Mouse (Mus musculus) ES-E14 (cell line): ENCODE measurements around the gene Fdxr. TPM values are rescaled to one million over a fixed set of nuclear protein-coding genes. Genes with fewer than 3 reads are reported as not detected.

Source experiments
- DNase-seq: peaks from one replicate; pipeline ENCODE4 v3.0.0-alpha.2; 2013; ENCODE audit warnings: low read depth, low spot score
- H3K27ac ChIP-seq: 2 replicates; pipeline ENCODE4 v1.5.1; 2012; ENCODE audit warnings: low read depth, mild to moderate bottlenecking, low read length, moderate library complexity, mixed read lengths; ENCODE audit not compliant: poor library complexity, insufficient read depth, severe bottlenecking
- H3K36me3 ChIP-seq: 2 replicates; pipeline ENCODE4 v1.6.1; 2012; ENCODE audit warnings: mild to moderate bottlenecking, low read length, moderate library complexity, mixed read lengths; ENCODE audit not compliant: control insufficient read depth, poor library complexity, insufficient read depth, severe bottlenecking
- H3K4me1 ChIP-seq, 2 experiments: fragments of 150-350 bp in 1 of 2; sonication (generic) in 1 of 2; 2 replicates each; pipeline ENCODE4 v1.6.1; 2012; ENCODE audit warnings: low read length in 2 of 2, mild to moderate bottlenecking in 1 of 2, mixed read lengths in 1 of 2; ENCODE audit not compliant: control insufficient read depth in 2 of 2, insufficient read depth in 2 of 2, poor library complexity in 1 of 2
- H3K4me3 ChIP-seq, 2 experiments: fragments of 150-350 bp in 1 of 2; sonication (generic) in 1 of 2; 2 replicates each; pipeline ENCODE4 v1.5.1; 2012; ENCODE audit warnings: low read length in 2 of 2, low read depth in 1 of 2, mild to moderate bottlenecking in 1 of 2, mixed read lengths in 1 of 2; ENCODE audit not compliant: insufficient read depth in 1 of 2, poor library complexity in 1 of 2, severe bottlenecking in 1 of 2
- H3K9ac ChIP-seq: 2 replicates; pipeline ENCODE4 v1.6.1; 2012; ENCODE audit warnings: low read depth, mild to moderate bottlenecking, low read length, mixed read lengths; ENCODE audit not compliant: poor library complexity, insufficient read depth, severe bottlenecking
- H3K9me3 ChIP-seq: fragments of 150-350 bp; sonication (generic); 2 replicates; pipeline ENCODE4 v1.6.1; 2012; ENCODE audit warnings: low read depth, mild to moderate bottlenecking, low read length; ENCODE audit not compliant: control insufficient read depth, insufficient read depth
- CHD2 ChIP-seq: IDR thresholded peaks from 2 replicates; pipeline ENCODE4 v1.6.1; 2014; ENCODE audit warnings: mild to moderate bottlenecking, low read depth, low read length, inconsistent platforms
- HCFC1 ChIP-seq: IDR thresholded peaks from 2 replicates; pipeline ENCODE4 v1.6.1; 2012; ENCODE audit warnings: low read length, inconsistent platforms, borderline replicate concordance; ENCODE audit not compliant: insufficient read depth
- MAFK ChIP-seq: IDR thresholded peaks from 2 replicates; pipeline ENCODE4 v1.6.1; 2014; ENCODE audit warnings: mild to moderate bottlenecking, low read depth, low read length, inconsistent platforms; ENCODE audit not compliant: insufficient read depth
- ZC3H11A ChIP-seq: IDR thresholded peaks from 2 replicates; pipeline ENCODE4 v1.6.1; 2012; ENCODE audit warnings: low read depth, mild to moderate bottlenecking, inconsistent platforms, low read length, borderline replicate concordance
- ZNF384 ChIP-seq: IDR thresholded peaks from 2 replicates; pipeline ENCODE4 v1.6.1; 2012; ENCODE audit warnings: low read depth, low read length, inconsistent platforms
- in situ Hi-C, 2 experiments: fragments of 600-800 bp; cut with MboI; formaldehyde crosslinking; loops; one replicate each; pipeline ENCODE4 v1.15.1; 2025; ENCODE audit warnings: low sequenced_read_pairs in 2 of 2, inconsistent platforms in 1 of 2; ENCODE audit not compliant: unreplicated experiment in 2 of 2
- total RNA-seq: library from RNA; depleted of rRNA; stranded (reverse); fragments of 300-350 nt; gene quantifications from 2 replicates; pipeline ENCODE4 v1.2.3, GENCODE M21; 2012

Gene Fdxr
- total RNA-seq, 1 experiment = 12.1 TPM

DNA sequence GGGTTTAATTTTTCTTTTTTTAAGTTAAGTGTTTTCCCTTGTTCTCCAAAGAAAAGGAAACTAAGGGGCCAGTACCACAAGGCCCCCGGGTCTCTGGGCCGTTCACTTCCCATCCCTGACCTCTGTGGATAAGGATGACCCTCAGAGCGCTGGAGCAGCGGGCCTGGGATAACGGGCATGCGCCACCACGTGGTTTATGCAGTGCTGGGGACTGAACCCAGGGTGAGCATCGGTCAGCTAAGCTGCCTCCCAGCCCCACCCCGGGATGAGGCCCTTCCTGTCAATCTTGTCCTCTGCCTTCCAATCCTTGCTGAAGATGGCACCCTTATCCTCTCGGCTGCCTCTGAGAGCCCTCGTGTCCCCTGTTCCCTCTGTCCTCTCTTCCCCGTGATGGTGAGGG is 49.2 kb downstream of the Fdxr start:
- DNase-seq = no peak
- no peak overlapping the region for H3K9ac ChIP-seq
- no peak for TF ChIP-seq ZC3H11A
- no peak for TF ChIP-seq ZNF384
- no peak for TF ChIP-seq CHD2
- no peak for TF ChIP-seq HCFC1
- no peak for TF ChIP-seq MAFK
- no peak overlapping the region for H3K4me3 ChIP-seq
- H3K27ac ChIP-seq = no peak overlapping the region
- H3K4me1 ChIP-seq = peaks cover 0 to 29% of the 10 kb centered on the region in 2 experiments; a peak in 1 of 4 replicates
- no peaks in the 10 kb centered on the region for H3K9me3 ChIP-seq
- in situ Hi-C loops = no loop called here
- no peaks in the 10 kb centered on the region for H3K36me3 ChIP-seq

DNA sequence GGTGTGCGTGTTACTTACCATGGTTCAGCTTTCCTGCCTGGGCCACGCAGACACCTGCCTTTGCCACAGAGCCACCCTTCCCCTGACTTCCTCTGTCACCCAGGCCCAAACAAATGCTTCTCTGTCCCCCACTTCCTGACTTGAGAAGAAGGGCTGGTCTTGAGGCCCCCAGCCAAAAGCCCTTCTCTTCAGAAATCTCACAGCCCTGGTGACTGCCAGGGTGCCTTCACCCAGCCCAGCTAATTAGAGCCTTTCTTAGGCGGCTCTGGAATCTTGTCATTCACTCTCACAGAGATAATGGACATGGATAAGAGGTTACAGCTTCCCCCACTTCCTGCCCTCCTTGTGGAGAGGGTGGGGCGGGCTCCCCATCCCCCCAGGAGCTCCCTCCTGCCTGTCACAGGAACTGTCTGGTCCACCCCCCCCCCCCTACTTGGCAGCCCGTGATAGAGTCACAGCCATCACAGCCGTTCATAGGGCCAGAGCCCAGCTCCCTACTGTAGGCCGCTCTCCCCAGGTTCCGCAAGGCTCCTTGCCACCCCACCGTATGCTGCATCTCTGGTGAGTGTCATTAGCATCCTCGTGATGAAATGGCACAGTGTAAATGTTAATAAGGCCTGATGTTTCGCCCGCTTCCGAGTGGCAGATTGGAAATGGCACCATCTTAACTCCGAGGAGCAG is 49.9 kb downstream of the Fdxr start:
- no peak for DNase-seq
- Histone ChIP-seq H3K4me3 (no peak overlapping the region), H3K4me1 (peaks cover 0 to 29% of the 10 kb centered on the region in 2 experiments; a peak in 1 of 4 replicates), H3K36me3 (no peaks in the 10 kb centered on the region), H3K9ac (no peak overlapping the region), H3K9me3 (no peaks in the 10 kb centered on the region), H3K27ac (no peak overlapping the region)
- TF ChIP-seq ZNF384 = no peak
- no peak for TF ChIP-seq HCFC1
- no peak for TF ChIP-seq ZC3H11A
- TF ChIP-seq MAFK = no peak
- no peak for TF ChIP-seq CHD2
- in situ Hi-C loops = no loop called here

DNA sequence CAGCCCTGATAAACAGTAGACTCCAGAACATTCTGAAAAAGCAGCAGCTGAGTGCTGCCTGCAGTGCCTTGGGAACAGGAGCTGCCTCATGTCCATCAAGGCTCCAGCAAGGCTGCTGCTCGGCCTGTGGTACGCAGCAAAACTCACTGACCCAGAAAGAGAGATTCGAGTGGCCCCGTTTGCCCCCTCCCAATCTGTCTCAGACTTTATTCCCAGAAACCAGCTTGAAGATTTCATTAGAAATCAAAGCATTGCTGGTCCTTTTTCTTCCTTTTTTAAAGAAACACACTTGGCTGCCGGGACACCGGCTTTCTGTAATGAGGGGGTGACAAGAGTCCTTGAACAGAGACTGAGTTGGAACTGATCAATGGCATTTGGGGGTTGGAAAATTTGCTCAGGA is 51.5 kb downstream of the Fdxr start:
- TF ChIP-seq ZNF384 = no peak
- TF ChIP-seq MAFK = no peak
- no peak for TF ChIP-seq HCFC1
- no peak for TF ChIP-seq CHD2
- no peak for TF ChIP-seq ZC3H11A
- Histone ChIP-seq H3K4me1 (peaks cover 0 to 29% of the 10 kb centered on the region in 2 experiments; a peak in 1 of 4 replicates), H3K27ac (no peak overlapping the region), H3K36me3 (no peaks in the 10 kb centered on the region), H3K9me3 (no peaks in the 10 kb centered on the region), H3K9ac (no peak overlapping the region), H3K4me3 (no peak overlapping the region)
- in situ Hi-C loops = no loop called here
- no peak for DNase-seq

DNA sequence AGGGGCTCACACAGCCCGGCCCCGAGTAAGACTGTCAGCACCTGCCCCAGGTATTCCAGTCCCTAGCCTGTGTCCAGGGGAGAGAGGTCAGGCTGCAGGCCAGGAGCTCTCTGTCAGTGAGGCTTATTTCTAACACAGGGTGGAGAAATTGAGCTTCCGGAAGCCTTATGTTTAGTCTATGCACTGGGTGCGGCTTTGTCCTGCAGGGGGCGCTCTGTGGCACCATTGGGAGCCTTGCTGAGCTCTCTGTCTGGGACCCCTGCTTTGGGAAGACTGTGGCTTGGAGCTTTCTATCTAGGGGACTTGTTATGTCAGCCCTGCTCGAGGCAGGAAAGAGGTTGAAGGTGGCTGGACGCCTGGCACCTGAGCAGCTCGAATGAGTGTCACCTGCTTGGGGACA is 52.0 kb downstream of the Fdxr start:
- in situ Hi-C loops = no loop called here
- peak; percentile 54 for DNase-seq
- H3K27ac ChIP-seq = no peak overlapping the region
- no peak overlapping the region for H3K4me3 ChIP-seq
- peaks cover 0 to 28% of the 10 kb centered on the region in 2 experiments; a peak in 1 of 4 replicates for H3K4me1 ChIP-seq
- TF ChIP-seq MAFK (no peak), ZC3H11A (no peak), CHD2 (no peak), HCFC1 (no peak), ZNF384 (no peak)
- H3K9me3 ChIP-seq = no peaks in the 10 kb centered on the region
- H3K36me3 ChIP-seq = no peaks in the 10 kb centered on the region
- H3K9ac ChIP-seq = no peak overlapping the region
